Mouse (Mus musculus) left cerebral cortex, postnatal 36 days (tissue): ENCODE results near the gene Rpl13. TPM values are rescaled to one million over a fixed set of nuclear protein-coding genes. Genes with fewer than 3 reads are reported as not detected.
A peak's percentile ranks its signal among the peaks of the same experiment; 100 is the strongest.
"Not testable (repeated sequence)": the region's sequence is repeated elsewhere in the genome, so short reads cannot be mapped to it uniquely, and the experiment has no call there.

ENCODE experiments used
- DNase-seq, 2 experiments: peaks; one replicate each; pipeline ENCODE4 v3.0.0; 2021 to 2022; ENCODE audit warnings: low spot score in 2 of 2, mixed read lengths in 1 of 2
- intact Hi-C: fragments of 180-260 bp; cut with DNase I; formaldehyde crosslinking; loops from one replicate; pipeline ENCODE4 v1.15.1; 2025
- total RNA-seq, 2 experiments: library from RNA; stranded (reverse); gene quantifications; 2 replicates each; pipeline ENCODE4 v1.2.3; 2021

The Rpl13 gene
- 100 to 1,000 TPM; 350 to 427 TPM for total RNA-seq

DNA sequence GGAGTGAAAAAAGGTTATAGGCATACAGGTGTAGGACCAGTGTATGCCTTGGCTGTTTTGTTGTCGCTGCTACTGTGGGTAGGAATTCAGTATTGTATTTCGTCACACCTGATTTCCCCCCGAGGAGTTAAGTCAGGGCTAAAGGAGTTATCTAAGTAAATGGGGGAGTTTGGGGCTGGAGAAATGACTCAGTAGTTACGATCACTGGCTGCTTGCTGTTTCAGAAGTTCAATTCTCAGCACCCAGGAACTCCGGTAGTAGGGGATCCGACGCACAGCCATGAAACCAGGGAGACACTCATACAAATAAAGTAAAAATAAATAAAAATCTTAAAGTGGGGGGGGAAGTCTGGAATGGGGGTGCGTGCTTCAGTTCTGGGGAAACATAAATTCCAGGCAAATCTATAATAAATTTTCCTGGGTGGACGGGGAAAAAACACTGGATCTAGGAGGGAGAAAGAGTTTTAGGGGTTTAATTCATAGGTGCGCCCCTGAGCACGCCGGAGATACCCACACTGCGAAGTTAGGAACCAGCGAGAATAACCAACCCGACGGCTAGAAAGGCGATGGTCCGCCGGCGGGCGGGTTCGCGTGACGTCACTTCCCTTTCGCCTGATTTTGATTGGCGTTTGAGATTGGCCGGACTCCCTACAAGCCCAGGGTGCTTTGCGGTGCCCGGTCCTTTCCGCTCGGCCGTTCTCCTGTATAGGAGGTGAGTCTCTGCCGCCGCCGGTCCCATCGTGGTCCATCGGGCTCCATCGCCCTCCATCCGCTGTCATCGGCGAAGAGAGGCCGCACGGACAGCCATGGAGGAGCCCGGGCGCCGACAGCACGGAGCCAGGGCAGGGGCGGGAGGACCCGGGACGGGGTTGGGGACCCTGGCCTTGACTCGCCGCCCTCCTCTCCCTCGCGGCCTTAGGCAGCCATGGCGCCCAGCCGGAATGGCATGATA is at the start of gene Rpl13:
Gene Rpl13 (plus strand): TSS at position 616 of the 951 bp plus-strand sequence.
- intact Hi-C loops, result loop anchor here (5.0 kb wide), 1 partner anchor 195 kb away; no protein-coding TSS in a partner anchor

DNA sequence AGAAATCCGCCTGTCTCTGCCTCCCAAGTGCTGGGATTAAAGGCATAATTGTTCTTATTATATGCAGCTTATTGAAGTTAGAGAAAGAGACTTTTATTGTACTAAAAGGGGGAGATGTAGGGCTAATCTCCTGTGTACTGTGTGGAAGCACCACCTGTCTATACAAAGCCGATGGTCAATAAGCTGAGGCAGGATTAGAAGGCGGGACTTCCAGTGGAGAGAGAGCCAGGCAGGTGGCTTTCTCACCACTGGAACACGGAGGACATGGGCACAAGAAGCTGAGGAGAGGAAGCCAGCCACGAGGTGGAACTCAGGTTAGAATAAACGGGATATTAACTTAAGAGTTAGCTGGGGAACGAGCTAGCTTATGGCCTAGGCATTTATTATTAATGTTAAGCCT is 39.4 kb upstream of the Rpl13 start, which contains the start of gene Spg7:
Gene Spg7 (plus strand): TSS at position 222 of the 400 bp plus-strand sequence.
- intact Hi-C loops, result no loop called here
- no peak for DNase-seq

More for the DNA sequence above, at the start of gene Rpl13:
- peak; percentile 95 to 98 for DNase-seq

DNA sequence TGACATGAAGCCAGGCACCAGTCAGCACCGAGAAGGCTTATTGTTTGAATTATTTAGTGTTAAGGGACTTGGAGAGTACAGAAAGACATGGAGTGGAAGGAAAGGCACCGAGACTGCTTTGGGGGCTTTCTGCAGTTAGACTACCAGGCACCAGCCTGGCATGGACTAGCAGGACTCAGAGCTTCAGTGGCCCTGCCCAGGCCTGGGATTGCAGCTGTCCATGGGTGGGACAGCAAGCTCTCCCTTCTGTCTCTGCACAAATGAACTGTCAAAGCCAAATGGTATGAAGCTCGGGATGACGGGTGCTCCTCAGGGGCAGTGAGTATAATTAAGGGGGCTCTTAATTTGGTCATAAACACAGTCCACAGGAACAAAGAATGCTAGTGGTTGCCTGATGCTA is 38.1 kb upstream of the Rpl13 start:
- intact Hi-C loops, result no loop called here
- DNase-seq, result no peak

DNA sequence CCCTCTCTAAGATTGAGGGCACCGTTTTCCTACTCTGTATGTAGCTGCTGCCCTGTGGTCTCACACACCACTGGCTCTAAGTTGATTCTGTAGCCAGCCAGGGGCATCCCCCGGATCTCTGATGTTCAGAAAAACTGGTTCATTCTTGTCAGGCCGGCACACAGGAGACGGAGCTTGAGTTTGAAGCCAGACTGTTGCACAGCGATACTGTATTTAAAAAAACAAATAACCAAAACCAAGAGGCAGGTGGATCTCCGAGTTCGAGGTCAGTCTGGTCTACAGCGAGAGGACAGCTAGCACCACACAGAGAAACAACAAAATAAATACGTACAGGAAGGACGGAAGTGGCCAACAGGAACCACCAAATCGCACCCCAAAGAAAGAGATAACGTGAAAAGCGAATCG is 37.3 kb upstream of the Rpl13 start:
- intact Hi-C loops, result loop anchor here (1.0 kb wide), 1 partner anchor 159 kb away; no protein-coding TSS in a partner anchor
- peak in 1 of 2 experiments; percentile 9 for DNase-seq

DNA sequence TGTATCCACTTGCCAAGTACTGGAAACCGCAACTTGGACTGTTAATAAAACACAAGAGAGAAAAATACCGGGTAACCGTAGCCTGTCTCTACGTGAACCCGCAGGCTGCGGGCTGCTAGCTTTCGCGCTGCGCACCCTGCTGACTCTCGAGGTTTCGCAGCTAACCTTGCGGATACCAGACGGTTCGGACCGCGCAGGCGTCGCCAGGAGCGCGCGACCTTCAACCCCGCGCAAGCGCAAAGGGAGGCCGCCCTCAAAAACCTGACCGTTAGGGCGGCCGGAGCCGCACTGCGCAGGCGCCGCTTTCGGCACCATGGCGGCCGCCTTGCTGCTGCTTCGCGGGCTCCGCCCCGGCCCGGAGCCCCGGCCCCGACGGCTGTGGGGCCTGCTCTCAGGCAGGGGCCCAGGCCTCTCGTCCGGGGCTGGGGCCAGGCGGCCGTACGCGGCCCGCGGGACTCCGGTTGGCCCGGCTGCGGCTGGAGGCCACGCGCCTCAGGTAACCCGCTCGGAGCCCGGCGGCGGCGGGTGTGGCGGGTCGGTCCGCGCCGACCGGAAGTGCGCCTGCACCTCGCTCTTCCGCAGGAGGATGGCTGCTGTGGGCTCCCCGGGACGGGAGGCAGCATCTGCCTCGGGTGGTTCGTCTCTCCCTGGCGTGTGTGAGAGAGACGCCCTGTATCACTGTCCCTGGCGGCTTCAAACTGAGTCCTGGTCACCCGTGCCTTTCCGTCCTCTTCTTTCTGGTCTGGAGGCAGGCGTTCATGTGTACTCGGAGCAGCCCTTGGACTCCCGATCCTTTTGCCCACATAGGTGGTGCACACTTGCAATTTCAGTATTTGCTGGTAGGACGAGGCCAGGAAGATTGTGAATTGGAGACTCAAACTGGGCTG is 36.7 kb upstream of the Rpl13 start:
- DNase-seq, result peak; percentile 95 to 97
- intact Hi-C loops, result loop anchor here (1.0 kb wide), 2 partner anchors 35 to 159 kb away; no protein-coding TSS in a partner anchor

DNA sequence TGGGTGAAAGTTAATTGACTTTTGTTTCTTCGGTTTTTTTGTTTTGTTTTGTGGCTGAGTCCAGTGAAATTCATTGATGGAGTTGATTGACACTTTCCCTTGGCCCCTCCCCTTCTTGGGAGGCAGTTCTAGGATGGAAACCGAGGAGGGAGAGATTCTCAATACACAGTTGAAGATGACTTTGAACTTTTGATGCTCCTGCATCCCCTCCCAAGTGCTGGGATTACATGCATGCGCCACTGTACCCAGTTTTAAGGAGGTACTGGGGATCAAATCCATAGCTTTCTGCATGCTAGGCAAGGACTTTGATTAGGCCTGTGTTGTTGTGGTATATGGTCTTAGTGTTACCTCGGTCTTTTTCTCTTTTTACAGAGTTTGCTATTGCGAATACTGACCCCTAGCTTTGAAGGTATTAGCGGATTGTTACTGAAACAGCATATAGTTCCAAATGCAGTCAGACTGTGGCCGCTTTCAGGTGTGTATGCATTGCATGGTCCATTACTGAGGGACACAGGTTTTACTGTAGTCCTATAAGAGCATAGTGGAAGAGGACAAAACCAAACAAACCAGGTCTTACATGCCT is 36.0 kb upstream of the Rpl13 start:
- no peak for DNase-seq
- intact Hi-C loops, result loop anchor here (1.0 kb wide), 1 partner anchor 34 kb away; no protein-coding TSS in a partner anchor

DNA sequence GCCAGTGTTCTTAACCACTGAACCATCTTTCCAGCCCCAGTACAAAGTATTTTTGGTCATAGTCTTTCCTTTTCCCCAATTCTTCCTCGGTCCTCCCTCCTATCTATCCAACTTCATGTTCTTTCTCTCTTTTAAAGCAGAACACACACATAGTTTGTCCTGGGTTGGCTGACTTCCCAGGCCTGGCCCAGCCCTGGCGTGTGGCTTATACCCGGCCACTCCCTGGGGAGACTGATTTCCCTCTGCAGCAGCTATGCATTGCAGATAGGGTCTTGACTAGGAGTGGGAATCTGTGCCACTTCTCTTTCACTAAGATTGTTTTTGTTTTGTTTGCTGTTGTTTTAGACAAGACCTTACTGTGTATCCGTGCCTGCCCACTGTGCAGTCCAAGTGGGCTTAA is 31.0 kb upstream of the Rpl13 start:
- no peak for DNase-seq
- intact Hi-C loops, result no loop called here

DNA sequence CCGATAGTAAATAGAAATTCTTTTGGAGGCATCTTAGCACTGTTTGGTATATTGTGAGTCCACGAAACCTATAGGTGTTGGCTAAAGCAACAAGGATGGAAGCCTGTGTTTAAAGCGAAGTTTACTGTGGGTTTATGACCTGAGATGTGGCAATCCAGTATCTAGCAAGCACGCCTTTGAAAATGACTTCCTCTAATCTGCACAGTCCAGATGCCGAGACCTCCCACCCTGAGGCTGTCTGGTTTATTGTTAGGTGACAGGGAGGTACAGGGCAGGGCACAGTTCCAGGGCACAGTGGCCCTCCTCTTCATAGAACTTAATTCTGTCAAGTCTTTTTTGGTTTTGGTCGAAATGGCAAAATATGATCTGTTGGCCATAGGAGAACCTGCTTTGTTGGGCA is 24.9 kb upstream of the Rpl13 start:
- no peak for DNase-seq
- intact Hi-C loops, result no loop called here

DNA sequence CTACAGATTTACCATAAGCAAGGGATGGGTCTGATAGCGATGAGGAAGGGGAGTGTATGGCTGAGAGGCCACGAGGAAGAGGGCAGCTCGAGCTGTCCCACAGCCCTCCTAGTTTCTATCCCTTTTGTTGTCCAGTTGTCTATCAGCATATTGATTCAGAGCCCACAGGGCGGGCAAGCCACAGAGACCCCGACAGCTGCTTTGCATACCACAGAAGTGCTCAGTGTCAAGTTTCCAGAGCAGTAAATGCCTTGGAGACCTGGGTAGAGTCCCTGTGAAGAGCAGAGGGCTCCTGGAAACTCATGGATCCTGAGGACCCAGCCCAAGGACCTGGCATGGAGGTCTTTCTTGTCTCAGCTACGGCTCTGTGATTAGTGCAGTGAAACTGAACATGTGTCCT is 19.2 kb upstream of the Rpl13 start:
- DNase-seq, result no peak
- intact Hi-C loops, result no loop called here

DNA sequence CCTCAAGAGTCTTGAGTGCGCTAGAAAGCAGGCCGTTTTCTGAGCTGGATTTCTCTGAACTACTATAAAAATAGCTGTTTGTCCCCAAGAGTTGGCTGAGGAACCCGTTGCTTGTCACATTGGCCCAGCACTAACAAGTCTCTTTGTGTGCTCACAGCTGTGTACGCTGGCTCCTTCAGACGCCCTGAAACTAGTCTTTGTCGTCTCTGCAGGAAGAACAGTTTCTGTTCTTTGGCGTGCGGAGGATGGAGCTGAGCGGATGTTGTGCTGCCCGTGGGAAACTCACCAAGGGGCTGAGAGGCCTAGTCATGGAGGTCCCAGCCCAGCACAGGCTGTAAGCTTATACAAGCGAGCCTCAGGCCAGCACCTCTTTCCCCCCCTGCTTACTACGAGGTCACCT is 18.5 kb upstream of the Rpl13 start:
- intact Hi-C loops, result no loop called here
- DNase-seq, result peak; percentile 18 to 25

DNA sequence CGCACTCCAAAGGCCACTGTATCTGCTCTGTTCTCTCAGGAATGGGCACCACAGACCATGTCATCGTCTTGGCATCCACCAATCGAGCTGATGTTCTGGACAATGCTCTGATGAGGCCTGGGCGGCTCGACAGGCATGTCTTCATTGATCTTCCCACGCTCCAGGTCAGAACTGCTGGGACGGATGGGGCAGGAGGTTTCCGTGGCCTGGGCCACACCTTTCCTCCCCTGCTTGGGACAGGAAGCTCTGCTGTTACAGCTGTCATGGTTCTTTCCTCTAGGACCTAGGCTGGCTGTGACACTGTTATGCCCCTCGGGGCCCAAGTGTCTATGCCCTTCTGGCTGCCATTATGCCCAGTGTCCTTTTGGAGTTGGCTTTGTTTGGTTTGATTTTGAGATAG is 14.9 kb upstream of the Rpl13 start:
- intact Hi-C loops, result no loop called here
- no peak for DNase-seq

DNA sequence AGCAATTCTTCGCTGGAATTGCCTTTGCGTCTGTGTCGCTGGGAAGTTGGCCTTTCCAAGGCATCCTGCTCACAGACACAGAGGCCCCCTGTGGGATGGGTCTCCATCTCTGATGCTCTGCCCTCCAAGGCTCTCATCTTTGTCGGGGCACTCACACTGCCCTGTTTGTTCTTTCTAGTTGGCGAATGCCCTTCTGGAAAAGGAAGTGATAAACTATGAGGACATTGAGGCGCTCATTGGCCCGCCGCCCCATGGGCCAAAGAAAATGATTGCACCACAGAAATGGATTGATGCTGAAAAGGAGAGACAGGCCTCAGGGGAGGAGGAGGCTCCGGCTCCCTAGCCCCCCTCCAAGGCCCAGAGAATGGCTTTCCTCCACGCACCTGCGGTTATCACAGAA is 4.9 kb upstream of the Rpl13 start:
- DNase-seq, result peak in 1 of 2 experiments; percentile 23

DNA sequence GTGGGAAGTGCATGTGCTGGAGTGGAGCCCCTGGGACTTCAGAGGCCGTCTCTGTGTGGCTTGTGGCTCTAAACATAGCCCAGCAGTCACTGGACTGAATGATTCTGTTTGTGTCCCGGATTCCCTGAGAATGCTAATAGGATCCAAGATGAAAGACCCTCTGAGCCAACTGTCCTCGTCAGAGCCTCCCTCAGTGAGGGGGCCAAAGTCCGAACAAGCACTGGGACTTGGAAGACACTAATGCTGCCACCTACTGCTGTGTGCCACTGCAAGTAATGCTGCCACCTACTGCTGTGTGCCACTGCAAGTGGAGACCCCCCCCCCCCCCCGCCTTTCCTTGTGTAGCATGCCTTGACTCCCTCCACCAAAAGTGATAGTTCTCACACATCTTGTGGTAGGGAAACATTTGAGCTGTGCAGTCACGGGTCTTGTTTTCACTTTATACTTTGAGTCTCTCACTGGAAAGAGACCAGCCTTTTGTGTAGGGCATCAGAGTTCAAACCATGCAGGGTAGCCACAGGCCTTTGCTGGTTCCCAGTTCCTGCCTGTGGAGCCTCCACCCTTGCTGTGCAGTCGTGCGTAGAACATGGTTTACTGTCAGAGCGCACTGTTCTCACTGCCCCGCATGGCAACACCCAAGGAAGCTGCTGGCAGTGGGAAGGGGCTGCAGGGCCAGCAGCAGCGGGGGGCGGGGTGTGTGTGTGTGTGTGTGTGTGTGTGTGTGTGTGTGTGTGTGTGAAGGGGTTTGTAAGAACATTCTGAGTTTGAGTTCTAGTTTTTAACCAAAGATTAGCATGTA is 4.2 kb upstream of the Rpl13 start:
- intact Hi-C loops, result no loop called here
- DNase-seq, result no peak

More for the DNA sequence above, 4.9 kb upstream of the Rpl13 start:
- intact Hi-C loops, result no loop called here

DNA sequence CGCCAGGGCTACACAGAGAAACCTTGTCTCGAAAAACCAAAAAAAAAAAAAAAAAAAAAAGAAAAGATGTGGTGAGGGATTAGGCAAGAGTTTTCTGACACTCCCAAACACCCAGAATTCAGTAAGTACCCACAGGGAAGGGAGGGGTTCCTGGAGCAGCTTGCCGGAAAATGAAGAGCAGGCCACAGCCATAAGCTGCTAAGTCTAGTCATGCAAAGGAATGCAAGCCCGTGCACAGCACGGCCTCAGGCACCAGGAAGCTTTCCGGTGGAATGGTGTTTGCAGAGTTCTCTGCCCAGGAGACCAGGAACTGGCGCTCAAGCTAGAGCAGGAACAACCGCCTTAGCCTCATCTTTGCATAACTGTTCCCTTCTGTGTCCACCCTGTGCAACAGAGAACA is 1.9 kb upstream of the Rpl13 start:
- intact Hi-C loops, result loop anchor here (1.0 to 5.0 kb wide), 2 partner anchors 34 to 193 kb away; no protein-coding TSS in a partner anchor
- DNase-seq, result no peak

DNA sequence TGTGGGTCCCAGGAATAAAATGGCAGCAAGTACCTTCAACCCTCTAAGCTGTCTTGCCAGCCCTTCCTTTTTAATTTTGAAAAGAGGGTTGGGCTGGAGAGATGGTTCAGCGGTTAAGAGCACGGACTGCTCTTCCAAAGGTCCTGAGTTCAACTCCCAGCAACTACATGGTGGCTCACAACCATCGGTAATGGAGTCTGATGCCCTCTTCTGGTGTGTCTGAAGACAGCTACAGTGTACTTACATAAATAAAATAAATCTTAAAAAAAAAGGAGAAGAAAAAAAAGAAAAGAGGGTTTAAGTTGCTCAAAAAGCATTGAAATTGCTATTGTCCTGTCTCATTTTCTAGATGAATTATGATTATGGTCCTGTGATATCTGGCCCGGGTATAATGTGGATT is 906 bp upstream of the Rpl13 start:
- intact Hi-C loops, result loop anchor here (5.0 kb wide), 1 partner anchor 194 kb away; no protein-coding TSS in a partner anchor
- no peak for DNase-seq

DNA sequence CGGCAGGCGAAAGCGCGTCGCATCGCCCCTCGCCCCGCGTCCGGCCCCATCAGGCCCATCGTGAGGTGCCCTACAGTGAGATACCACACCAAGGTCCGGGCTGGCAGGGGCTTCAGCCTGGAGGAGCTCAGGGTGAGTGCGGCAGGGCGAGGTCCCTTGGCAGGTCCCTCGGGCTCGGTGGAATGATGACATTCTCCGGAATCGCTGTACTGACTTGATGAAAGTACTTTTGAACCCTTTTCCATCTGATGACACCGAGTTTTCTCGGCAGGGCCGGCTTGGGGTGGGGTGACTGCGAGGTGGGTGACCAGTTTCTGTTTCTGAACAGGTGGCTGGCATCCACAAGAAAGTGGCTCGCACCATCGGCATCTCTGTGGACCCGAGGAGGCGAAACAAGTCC is 705 bp downstream of the Rpl13 start:
- intact Hi-C loops, result loop anchor here (5.0 kb wide), 1 partner anchor 196 kb away; no protein-coding TSS in a partner anchor
- DNase-seq, result not testable (repeated sequence)

DNA sequence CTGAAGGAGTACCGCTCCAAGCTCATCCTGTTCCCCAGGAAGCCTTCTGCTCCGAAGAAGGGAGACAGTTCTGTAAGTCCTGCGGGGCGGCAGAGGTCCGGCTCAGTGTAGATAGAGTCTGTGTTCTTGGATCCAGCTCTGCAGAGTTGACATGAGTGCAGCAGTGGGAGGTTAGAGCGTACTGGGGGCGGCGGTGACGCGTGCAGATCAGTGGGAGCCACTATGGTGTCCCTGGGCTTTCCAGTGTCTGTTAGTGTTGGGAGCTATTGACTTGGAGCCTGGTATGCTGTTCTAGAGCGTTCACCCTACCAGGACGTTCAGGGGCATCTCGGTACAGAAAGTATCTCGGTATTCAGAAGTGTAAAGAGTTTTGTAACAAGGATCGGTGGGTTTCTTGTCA is 1.1 kb downstream of the Rpl13 start:
- intact Hi-C loops, result loop anchor here (5.0 kb wide), 1 partner anchor 196 kb away; no protein-coding TSS in a partner anchor
- no peak for DNase-seq

DNA sequence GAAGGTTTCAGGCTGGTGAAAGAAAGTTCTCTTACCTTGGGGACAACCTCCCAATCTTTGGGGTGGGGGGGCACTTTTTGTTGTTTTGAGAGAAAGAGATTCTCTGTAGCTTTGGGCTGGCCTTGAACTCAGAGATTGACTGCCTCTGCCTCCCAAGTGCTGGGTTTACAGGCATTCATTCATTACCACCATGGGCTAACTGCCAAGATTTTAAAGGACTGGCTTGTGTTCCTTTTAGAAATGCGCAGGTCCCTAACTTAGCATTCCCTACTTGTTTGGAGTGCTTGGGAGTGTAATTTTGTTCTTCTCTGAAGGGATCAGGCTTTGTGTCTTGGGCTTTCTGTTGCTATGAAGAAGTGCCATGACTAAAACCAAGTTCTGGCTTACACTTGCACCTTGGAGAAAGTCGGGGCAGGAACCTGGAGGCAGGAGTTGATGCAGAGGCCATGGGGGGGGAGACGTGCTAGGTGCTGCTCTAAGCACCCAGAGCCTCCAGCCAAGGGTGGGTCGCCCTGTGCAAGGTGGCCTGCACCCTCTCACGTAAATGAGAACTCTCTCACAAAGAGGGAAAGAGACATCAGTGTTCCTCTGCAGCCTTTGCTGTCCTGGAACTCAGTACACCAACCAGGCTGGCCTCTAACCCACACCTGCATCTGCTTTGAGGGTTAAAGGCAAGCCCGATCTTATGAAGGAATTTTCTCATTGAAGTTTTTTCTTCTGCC is 2.1 kb downstream of the Rpl13 start:
- intact Hi-C loops, result loop anchor here (5.0 kb wide), 1 partner anchor 197 kb away; no protein-coding TSS in a partner anchor
- no peak for DNase-seq
